In genomic region chr2:125530665-125531064, GRCm38 (mm10) we compare ENCODE assay signal across 12 mouse cellular contexts. TPM values are rescaled to one million over a fixed set of nuclear protein-coding genes. Genes with fewer than 3 reads are reported as not detected.
DNase-seq lines count a peak whose midpoint lies in the region; ATAC-seq and TF ChIP-seq lines count a peak whose summit lies in the region.
"Had no signal": no experiment of that assay in that cellular context is flagged by ENCODE, and none has a peak within 500 bp of the region (broad histone marks: within the 10 kb centered on the region; RNA-seq: fewer than 3 reads in every experiment).

No protein-coding gene starts in this region.

- peak; percentile 14 to 36 for DNase-seq in urinary bladder, postnatal 36 days (ENCODE audit: low spot score in 2 of 2)
- no peak for DNase-seq in urinary bladder, adult 18-20 months (ENCODE audit: low spot score in 2 of 2)
- peak; percentile 35 for DNase-seq in lung, embryonic 14.5 days
- DNase-seq in hindbrain, postnatal 0 days (ENCODE audit: low spot score), result no peak
- no peak for DNase-seq in cerebellum, adult 18-20 months
- no peak for DNase-seq in kidney, adult 11 months
- no peak for DNase-seq in cerebellum, adult 2 months
- DNase-seq: liver, embryonic 13.5 days had no signal

- TF ChIP-seq POLR2A in cerebellum, adult 2 months (IDR thresholded peaks at IDR 0.05; ENCODE audit: borderline replicate concordance, insufficient read depth, low read length), result no peak

- H3K9me3 ChIP-seq in heart, embryonic 14.5 days (ENCODE audit: control insufficient read depth, low read length), result no peaks in the 10 kb centered on the region
- H3K9me3 ChIP-seq in lung, embryonic 14.5 days (ENCODE audit: low read depth, low read length), result no peaks in the 10 kb centered on the region
- H3K9me3 ChIP-seq in hindbrain, postnatal 0 days (ENCODE audit: low read length), result no peaks in the 10 kb centered on the region
- H3K9me3 ChIP-seq: hindbrain, embryonic 13.5 days; liver, embryonic 13.5 days; midbrain, embryonic 15.5 days had no signal

- no peak for TF ChIP-seq CTCF in lung, embryonic 14.5 days (IDR thresholded peaks at IDR 0.05; ENCODE audit: low read depth)
- TF ChIP-seq CTCF in hindbrain, postnatal 0 days (IDR thresholded peaks at IDR 0.05; ENCODE audit: low read depth), result no peak
- no peak for TF ChIP-seq CTCF in cerebellum, adult 2 months (IDR thresholded peaks at IDR 0.05; ENCODE audit: borderline replicate concordance, insufficient read depth, low read depth, low read length)

- 37% methylated on average over 6 of the region's 6 CpGs for WGBS in heart, embryonic 14.5 days
- WGBS in lung, embryonic 14.5 days, result 61% methylated on average over 6 of the region's 6 CpGs
- 72% methylated on average over 6 of the region's 6 CpGs for WGBS in hindbrain, postnatal 0 days
- WGBS in cerebellum, adult 2 months, result 40% methylated on average over 6 of the region's 6 CpGs

- no peaks in the 10 kb centered on the region for H3K27me3 ChIP-seq in heart, embryonic 14.5 days (ENCODE audit: control insufficient read depth, insufficient read depth, low read length)
- H3K27me3 ChIP-seq in lung, embryonic 14.5 days (ENCODE audit: insufficient read depth, low read length), result no peaks in the 10 kb centered on the region
- no peaks in the 10 kb centered on the region for H3K27me3 ChIP-seq in hindbrain, postnatal 0 days (ENCODE audit: insufficient read depth, low read length)
- no peaks in the 10 kb centered on the region for H3K27me3 ChIP-seq in cerebellum, adult 2 months (ENCODE audit: control insufficient read depth, insufficient read depth, low read length)
- H3K27me3 ChIP-seq: hindbrain, embryonic 13.5 days; liver, embryonic 13.5 days; midbrain, embryonic 15.5 days had no signal

- peak; percentile 76 for ATAC-seq in heart, embryonic 14.5 days (ENCODE audit: insufficient number of reproducible peaks, insufficient read depth, low FRiP score, low read depth)
- ATAC-seq in lung, embryonic 14.5 days (ENCODE audit: insufficient read depth), result peak; percentile 47; the same call in 1 of the 2 replicates
- ATAC-seq in hindbrain, postnatal 0 days, result no peak
- ATAC-seq: midbrain, embryonic 15.5 days had no signal

- H3K4me3 ChIP-seq in heart, embryonic 14.5 days (ENCODE audit: control insufficient read depth in 1 of 2, insufficient read depth in 1 of 2, low read depth in 1 of 2, low read length in 2 of 2), result no peak overlapping the region
- no peak overlapping the region for H3K4me3 ChIP-seq in lung, embryonic 14.5 days (ENCODE audit: low read depth, low read length)
- no peak overlapping the region for H3K4me3 ChIP-seq in hindbrain, postnatal 0 days (ENCODE audit: low read length)
- no peak overlapping the region for H3K4me3 ChIP-seq in cerebellum, adult 2 months (replicated peaks; ENCODE audit: insufficient read depth, low read depth, low read length)
- H3K4me3 ChIP-seq: erythroblast, embryonic 14.5 days; hindbrain, embryonic 13.5 days; liver, embryonic 13.5 days; midbrain, embryonic 15.5 days had no signal

- H3K36me3 ChIP-seq in heart, embryonic 14.5 days (ENCODE audit: control insufficient read depth, insufficient read depth, low read length), result no peaks in the 10 kb centered on the region
- no peaks in the 10 kb centered on the region for H3K36me3 ChIP-seq in lung, embryonic 14.5 days (ENCODE audit: insufficient read depth)
- H3K36me3 ChIP-seq in hindbrain, postnatal 0 days (ENCODE audit: insufficient read depth, low read length), result no peaks in the 10 kb centered on the region
- H3K36me3 ChIP-seq: hindbrain, embryonic 13.5 days; liver, embryonic 13.5 days; midbrain, embryonic 15.5 days had no signal

- H3K9ac ChIP-seq in heart, embryonic 14.5 days (ENCODE audit: low read length), result no peak overlapping the region
- H3K9ac ChIP-seq in lung, embryonic 14.5 days, result no peak overlapping the region
- H3K9ac ChIP-seq in hindbrain, postnatal 0 days (replicated peaks; ENCODE audit: low read length), result no peak overlapping the region
- H3K9ac ChIP-seq: hindbrain, embryonic 13.5 days; liver, embryonic 13.5 days; midbrain, embryonic 15.5 days had no signal

- 0 out of 2 replicates have a peak overlapping the region, but pooled peaks have one; percentile 7 for H3K4me2 ChIP-seq in heart, embryonic 14.5 days (ENCODE audit: low read length)
- H3K4me2 ChIP-seq in lung, embryonic 14.5 days, result no peak overlapping the region
- H3K4me2 ChIP-seq in hindbrain, postnatal 0 days (ENCODE audit: low read depth, low read length), result no peak overlapping the region
- H3K4me2 ChIP-seq: hindbrain, embryonic 13.5 days; liver, embryonic 13.5 days; midbrain, embryonic 15.5 days had no signal

- peaks cover 6% of the 10 kb centered on the region in 2 experiments; a peak in 2 of 4 replicates for H3K4me1 ChIP-seq in heart, embryonic 14.5 days (ENCODE audit: control insufficient read depth in 2 of 2, insufficient read depth in 2 of 2, low read length in 2 of 2)
- H3K4me1 ChIP-seq in lung, embryonic 14.5 days (ENCODE audit: insufficient read depth), result no peaks in the 10 kb centered on the region
- H3K4me1 ChIP-seq in hindbrain, postnatal 0 days (ENCODE audit: insufficient read depth, low read length), result no peaks in the 10 kb centered on the region
- H3K4me1 ChIP-seq in cerebellum, adult 2 months (ENCODE audit: control insufficient read depth, insufficient read depth, low read length), result no peaks in the 10 kb centered on the region
- H3K4me1 ChIP-seq: hindbrain, embryonic 13.5 days; liver, embryonic 13.5 days; midbrain, embryonic 15.5 days had no signal

- no peak overlapping the region for H3K27ac ChIP-seq in heart, embryonic 14.5 days (replicated peaks in 1 of 2; ENCODE audit: control insufficient read depth in 1 of 2, insufficient read depth in 1 of 2, low read depth in 2 of 2, low read length in 2 of 2)
- no peak overlapping the region for H3K27ac ChIP-seq in lung, embryonic 14.5 days (ENCODE audit: low read depth)
- H3K27ac ChIP-seq in hindbrain, postnatal 0 days, result no peak overlapping the region
- H3K27ac ChIP-seq in cerebellum, adult 2 months (ENCODE audit: insufficient read depth, low read length), result no peak overlapping the region
- H3K27ac ChIP-seq: hindbrain, embryonic 13.5 days; liver, embryonic 13.5 days; midbrain, embryonic 15.5 days had no signal

RNA-seq across cellular contexts. Expression of gene Fbn1, which starts 22.9 kb away (rescaled TPM):
- polyA plus RNA-seq in heart, embryonic 14.5 days (2014; fragmentation: Nextera tagmentation; extraction: Ambion mirVana), result 28.9 and 33.6 TPM in 2 replicates
- polyA plus RNA-seq in lung, embryonic 14.5 days (2014; fragmentation: Nextera tagmentation; extraction: Ambion mirVana), result 52.4 and 53.1 TPM in 2 replicates
- total RNA-seq in hindbrain, postnatal 0 days (2014; rRNA removed), result 16.6 and 17.5 TPM in 2 replicates
- 1.9 and 2.3 TPM in 2 replicates for polyA plus RNA-seq in hindbrain, postnatal 0 days (2015; fragmentation: Nextera tagmentation; extraction: Ambion mirVana)
- 1.1 and 1.2 TPM in 2 replicates for polyA plus RNA-seq in cerebellum, adult 2 months (2012; rRNA removed)
- polyA plus RNA-seq: erythroblast, embryonic 14.5 days had no signal

RNA-seq across cellular contexts. Expression of gene Gm9913, which starts 25.8 kb away (rescaled TPM):
- 0.36 and 0.49 TPM in 2 replicates for polyA plus RNA-seq in heart, embryonic 14.5 days (2014; fragmentation: Nextera tagmentation; extraction: Ambion mirVana)
- polyA plus RNA-seq in lung, embryonic 14.5 days (2014; fragmentation: Nextera tagmentation; extraction: Ambion mirVana), result 0.42 and 0.68 TPM in 2 replicates
- total RNA-seq in hindbrain, postnatal 0 days (2014; rRNA removed), result 0.07 TPM in 1 of 2 replicates, not detected in the other
- 0.14 and 0.20 TPM in 2 replicates for polyA plus RNA-seq in hindbrain, postnatal 0 days (2015; fragmentation: Nextera tagmentation; extraction: Ambion mirVana)
- 0.03 and 0.05 TPM in 2 replicates for polyA plus RNA-seq in cerebellum, adult 2 months (2012; rRNA removed)
- polyA plus RNA-seq: erythroblast, embryonic 14.5 days; liver, embryonic 13.5 days had no signal

Comparison
In these comparisons a context has a peak if more than half of its experiments do, and no peak if none do; other contexts are left out.
1. DNase-seq: peak in urinary bladder, postnatal 36 days (2 of 2) and lung, embryonic 14.5 days (single experiment); none in urinary bladder, adult 18-20 months (0 of 2), hindbrain, postnatal 0 days (single experiment), cerebellum, adult 18-20 months (0 of 2), kidney, adult 11 months (single experiment) and cerebellum, adult 2 months (0 of 2).